Mouse (Mus musculus) neutrophil, adult 5-6 weeks (primary cell): ENCODE measurements at regions not wholly inside any gene's neighbourhood (a gene's known extent, or its start where the extent isn't known, plus 50 kb on each side); places are given as distances from the start of the nearest gene placed in this dataset.

Experiments used
- ATAC-seq: fragments of 151-379, 151-347 bp; 2 replicates; pipeline ENCODE4 v1.8.0; 2017; ENCODE audit warnings: mild to moderate bottlenecking, moderate TSS enrichment; ENCODE audit not compliant: insufficient number of reproducible peaks, poor library complexity, low FRiP score, severe bottlenecking; ENCODE audit errors: extremely low read depth

GRCm38 (mm10) chr3:61243876-61244527, 117.4 kb upstream of the Rap2b start:
- ATAC-seq = no peak

DNA sequence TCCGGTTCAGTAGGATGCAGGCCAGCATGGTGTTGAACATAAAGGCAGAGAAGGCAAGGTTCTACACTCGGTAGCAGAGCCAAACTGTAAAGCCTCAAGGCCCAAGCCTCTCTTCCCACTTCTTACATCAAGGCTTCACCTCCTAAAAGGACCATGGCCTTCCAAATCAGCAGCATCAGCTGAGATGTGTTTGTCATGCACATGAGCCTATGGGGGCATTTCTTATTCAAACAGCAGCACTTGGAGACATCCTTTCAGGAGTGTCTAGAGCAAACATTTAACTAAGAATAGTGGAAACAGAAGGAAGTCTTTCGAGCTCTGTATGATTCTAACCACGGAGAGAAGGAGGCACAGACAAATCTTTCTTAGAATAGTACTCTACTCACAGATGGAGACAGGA, 115.0 kb upstream of the Rap2b start:
- ATAC-seq = no peak

GRCm38 (mm10) chr3:61247344-61247743, 114.1 kb upstream of the Rap2b start:
- ATAC-seq = no peak

DNA sequence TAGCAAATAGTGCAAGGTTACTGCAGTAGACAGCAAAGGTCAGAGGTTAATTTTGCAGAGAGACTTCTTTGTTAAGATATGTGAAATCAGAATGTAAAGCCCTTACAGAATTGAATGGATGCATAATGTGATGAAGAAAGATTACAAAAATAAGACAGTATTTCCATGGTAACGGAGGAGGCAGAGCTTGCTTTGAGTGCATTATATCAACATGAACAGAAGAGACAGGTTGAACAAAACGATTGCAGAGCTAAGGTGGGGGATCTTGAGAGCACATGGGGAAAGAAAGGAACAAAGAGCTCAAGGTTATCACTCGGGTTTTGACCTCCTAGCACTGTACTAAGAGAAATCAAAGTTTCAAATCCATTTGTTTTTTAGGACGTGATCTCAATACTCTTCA, 106.2 kb upstream of the Rap2b start:
- no peak for ATAC-seq

GRCm38 (mm10) chr3:61255643-61256042, 105.8 kb upstream of the Rap2b start:
- ATAC-seq = no peak

DNA sequence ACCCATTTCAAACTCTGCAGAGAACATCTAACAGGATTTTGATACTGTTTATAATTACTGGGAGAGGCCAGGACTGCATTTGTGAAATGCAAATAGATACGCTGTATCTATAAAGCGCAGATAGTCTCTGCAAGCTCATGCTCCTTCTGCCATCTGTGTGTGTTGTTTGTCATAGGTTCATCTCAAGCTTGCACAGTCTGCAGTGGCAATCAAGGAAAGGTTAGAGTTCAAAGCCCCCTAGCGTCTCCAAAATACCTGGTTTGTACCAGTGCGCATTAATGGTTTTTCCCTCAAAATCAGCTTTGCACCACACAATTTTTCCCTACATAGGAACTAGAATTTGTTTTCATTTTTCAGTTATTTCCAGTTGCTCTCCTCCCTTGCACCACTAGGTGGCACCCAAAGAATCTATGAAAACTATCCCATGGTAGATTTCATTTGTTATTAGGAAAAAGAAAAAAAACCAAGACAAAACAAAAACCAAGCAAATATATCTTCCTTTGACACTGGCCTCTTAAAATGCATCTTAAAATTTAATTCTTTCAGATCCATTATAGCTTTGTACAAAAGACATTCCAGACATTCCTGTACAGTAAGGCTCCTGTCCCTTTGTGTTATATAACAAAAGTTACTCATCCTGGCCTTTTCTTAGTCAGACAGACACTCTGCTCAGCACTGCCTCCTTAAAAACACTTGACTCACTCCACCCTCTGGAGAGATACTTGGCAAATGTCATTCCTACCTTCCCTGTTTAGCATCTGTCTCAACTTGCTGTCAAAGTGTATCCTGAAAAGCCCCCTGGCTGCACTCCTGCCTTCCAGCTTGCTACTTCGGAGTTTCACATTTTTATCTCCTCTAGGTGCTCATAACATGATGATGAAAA, 92.7 kb upstream of the Rap2b start:
- no peak for ATAC-seq

DNA sequence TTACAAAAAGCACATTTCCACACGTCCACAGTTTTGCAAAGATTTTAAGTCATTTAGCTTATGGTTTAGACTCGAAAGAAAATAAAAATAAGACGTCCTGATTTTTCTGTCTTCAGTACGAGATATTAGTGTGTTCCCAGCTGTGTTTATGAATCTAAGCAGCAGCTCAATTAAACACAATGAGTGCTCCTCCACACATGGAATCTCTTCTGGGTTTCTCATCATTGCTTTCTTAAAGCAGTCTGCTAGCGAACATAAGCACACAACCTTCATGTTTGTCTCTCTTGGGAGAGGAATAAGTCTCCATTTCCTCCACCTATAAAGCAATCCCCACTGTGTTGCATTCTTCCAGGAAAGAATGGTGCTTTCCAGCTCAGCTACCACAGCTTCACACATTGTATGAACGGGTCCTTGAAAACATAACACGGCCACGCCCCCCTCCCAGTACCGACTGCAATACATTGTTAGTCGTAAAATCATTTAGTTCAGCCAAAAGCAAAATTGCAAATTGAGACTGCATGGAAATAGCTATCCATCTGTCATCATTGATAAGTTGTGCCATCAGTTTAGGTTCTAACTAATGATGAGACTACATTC, 75.4 kb upstream of the Rap2b start:
- ATAC-seq = no peak

DNA sequence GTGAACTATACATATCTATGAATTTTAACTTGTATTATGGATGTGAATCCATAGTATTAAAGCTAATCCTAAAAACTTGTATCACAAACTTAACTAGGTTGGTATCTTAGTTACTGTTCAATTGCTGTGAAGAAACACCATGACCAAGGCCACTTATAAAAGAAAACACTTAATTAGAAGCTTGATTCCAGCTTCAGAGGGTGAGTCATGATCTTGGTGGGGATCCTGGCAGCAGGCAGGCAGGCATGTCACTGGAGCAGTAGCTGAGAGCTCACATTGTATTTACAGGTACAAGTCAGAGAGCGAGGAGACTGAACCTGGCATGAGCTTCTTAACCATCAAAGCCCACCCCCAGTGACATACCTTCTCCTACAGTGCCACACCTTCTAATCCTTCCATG, 73.2 kb upstream of the Rap2b start:
- ATAC-seq = no peak

DNA sequence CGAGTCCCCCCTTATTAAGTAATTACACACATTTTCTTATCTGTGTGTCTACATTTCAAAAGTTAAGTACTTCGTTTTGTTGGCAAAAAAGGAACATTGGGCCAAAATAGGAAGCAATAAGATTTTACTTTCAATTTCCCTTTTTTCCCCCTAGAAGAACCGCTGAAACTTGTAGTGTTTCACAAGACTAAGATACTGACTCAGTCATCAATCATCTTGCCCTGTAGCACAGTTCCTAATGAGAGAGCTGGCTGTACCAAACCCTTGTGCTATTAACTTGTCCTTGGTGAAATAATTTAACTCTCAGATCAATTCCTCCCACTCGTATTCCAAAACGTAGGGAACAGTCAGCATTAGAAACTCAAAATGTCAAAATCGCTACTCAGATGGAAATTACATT, 66.6 kb upstream of the Rap2b start:
- ATAC-seq = peak; percentile 44; the same call in 1 of the 2 replicates

DNA sequence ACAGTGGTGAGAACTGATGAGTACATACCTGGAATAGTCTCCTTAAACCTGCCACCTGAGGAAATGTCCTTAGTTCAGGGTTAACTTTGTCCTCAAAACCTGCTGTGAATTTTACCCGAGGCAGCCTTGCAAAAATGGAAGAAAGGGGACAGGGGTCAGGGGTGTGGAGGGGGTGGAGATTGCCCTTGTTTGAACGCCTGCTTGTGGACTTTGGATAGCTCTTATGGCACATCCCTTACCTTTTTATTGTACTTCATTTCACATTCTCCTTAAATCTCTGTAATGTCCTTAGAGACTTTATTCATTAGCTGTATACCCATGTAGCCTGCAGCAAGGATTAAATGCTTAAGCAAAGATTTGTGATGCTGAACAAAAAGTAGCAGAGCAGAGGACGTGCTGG, 64.1 kb upstream of the Rap2b start:
- no peak for ATAC-seq

DNA sequence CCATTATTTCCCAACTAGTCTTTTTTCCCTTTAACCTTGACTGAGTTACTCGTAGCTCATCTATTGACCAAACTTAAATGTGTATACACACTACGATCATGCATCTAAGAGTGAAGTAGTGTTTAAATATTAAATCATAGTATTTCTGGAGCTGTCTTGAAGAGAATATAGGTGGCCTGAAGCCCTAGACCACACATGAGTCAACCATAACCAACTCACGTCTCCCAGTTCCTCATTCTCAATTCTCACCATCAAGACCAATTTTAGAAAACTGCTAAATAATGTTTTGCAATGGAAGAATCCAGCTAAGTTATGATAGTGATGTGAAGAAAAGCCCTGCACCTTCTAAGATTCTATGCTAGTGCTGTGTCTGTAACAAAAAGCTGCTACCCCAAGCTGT, 59.2 kb upstream of the Rap2b start:
- ATAC-seq = no peak

GRCm38 (mm10) chr3:61303485-61303884, 58.0 kb upstream of the Rap2b start:
- ATAC-seq = no peak

DNA sequence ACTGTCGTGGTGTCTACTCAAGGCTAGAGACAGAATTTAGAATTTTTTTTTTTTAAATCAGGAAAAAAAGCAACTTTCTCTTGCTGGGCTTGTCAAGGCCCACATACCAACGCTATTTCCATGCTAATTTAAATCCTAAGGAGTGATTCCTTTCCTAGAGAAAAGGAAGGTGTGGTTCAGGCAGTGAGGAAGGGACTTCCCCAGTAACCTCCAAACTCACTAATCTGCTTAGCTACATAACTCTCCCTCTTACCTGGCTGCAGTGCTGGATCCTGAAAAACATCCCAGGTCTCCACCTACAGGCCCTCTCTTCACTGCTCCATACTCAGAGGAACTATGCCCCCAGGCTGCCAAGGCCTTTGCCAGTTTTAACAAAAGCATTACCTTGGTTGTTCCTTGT, 55.1 kb upstream of the Rap2b start:
- ATAC-seq = no peak

- no peak for ATAC-seq
Observed at GRCm38 (mm10) chr3:61308764-61309163, 52.7 kb upstream of the Rap2b start.

DNA sequence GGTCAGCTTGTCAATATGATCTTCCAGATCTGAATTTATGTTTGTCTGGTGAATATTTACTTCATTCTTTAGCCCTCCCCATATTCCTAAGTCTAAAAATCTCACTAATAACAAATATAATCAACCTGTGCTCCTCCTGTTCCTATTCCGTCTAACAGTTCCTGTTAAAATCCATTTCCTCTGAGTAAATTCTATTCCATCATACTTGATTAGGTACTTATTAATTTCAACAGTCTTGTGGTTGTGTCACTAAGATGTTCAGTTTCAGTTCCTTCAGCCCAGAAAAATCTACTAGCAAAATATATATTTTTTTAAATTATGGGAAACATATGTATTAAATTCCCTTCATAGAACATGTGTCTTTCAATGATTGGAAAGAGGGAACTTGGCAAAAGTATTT, 52.2 kb upstream of the Rap2b start:
- no peak for ATAC-seq
